Mouse (Mus musculus): Measurements from ENCODE around the gene Bag5. TPM values are rescaled to one million over a fixed set of nuclear protein-coding genes. Genes with fewer than 3 reads are reported as not detected.
"Not testable (repeated sequence)": the region's sequence is repeated elsewhere in the genome, so short reads cannot be mapped to it uniquely, and the experiment has no call there.

The Bag5 gene
- total RNA-seq, 2 experiments from 2014 or later: 5.8 to 6.1 TPM

- no peak for ATAC-seq (replicated peaks; ENCODE audit: low FRiP score, poor library complexity, severe bottlenecking)
These were observed 48.9 kb downstream of the Bag5 start for GRCm38 (mm10) chr12:111664144-111664634.

GRCm38 (mm10) chr12:111663228-111664143 is 49.6 kb downstream of the Bag5 start:
- no peak for ATAC-seq (replicated peaks; ENCODE audit: low FRiP score, poor library complexity, severe bottlenecking)

- ATAC-seq (replicated peaks; ENCODE audit: low FRiP score, poor library complexity, severe bottlenecking): not testable (repeated sequence)
These were observed 51.5 kb downstream of the Bag5 start for GRCm38 (mm10) chr12:111661554-111661953.

GRCm38 (mm10) chr12:111660628-111661027 is 52.4 kb downstream of the Bag5 start:
- no peak for ATAC-seq (replicated peaks; ENCODE audit: low FRiP score, poor library complexity, severe bottlenecking)

Other genes with a start within 250 kb of the Bag5 start
- gene Gm266, start 227.4 kb downstream of the Bag5 start, total RNA-seq (2015; ENCODE audit: low replicate concordance): not detected in 2 replicates
- gene Gm266, start 227.4 kb downstream of the Bag5 start, total RNA-seq (2017; ENCODE audit: low replicate concordance): not detected in 2 replicates
- gene Eif5, start 175.2 kb downstream of the Bag5 start, total RNA-seq (2015; ENCODE audit: low replicate concordance): 1,226 and 1,283 TPM in 2 replicates
- gene Eif5, start 175.2 kb downstream of the Bag5 start, total RNA-seq (2017; ENCODE audit: low replicate concordance): 1,807 and 1,822 TPM in 2 replicates
- gene Mark3, start 138.7 kb downstream of the Bag5 start, total RNA-seq (2015; ENCODE audit: low replicate concordance): 124 and 158 TPM in 2 replicates
- gene Mark3, start 138.7 kb downstream of the Bag5 start, total RNA-seq (2017; ENCODE audit: low replicate concordance): 138 and 180 TPM in 2 replicates
- gene Ckb, start 40.9 kb downstream of the Bag5 start, total RNA-seq (2015; ENCODE audit: low replicate concordance): 6.9 and 9.4 TPM in 2 replicates
- 3.2 and 8.5 TPM in 2 replicates for gene Ckb, start 40.9 kb downstream of the Bag5 start, total RNA-seq (2017; ENCODE audit: low replicate concordance)
- 3.1 and 5.6 TPM in 2 replicates for gene Trmt61a, start 35.2 kb downstream of the Bag5 start, total RNA-seq (2015; ENCODE audit: low replicate concordance)
- 0.84 and 3.7 TPM in 2 replicates for gene Trmt61a, start 35.2 kb downstream of the Bag5 start, total RNA-seq (2017; ENCODE audit: low replicate concordance)
- gene Apopt1, start within 50 bp of the Bag5 start, total RNA-seq (2015; ENCODE audit: low replicate concordance): 10.6 and 13.4 TPM in 2 replicates
- gene Apopt1, start within 50 bp of the Bag5 start, total RNA-seq (2017; ENCODE audit: low replicate concordance): 5.8 and 11.0 TPM in 2 replicates
- 3.8 and 13.1 TPM in 2 replicates for gene Klc1, start 45.6 kb upstream of the Bag5 start, total RNA-seq (2015; ENCODE audit: low replicate concordance)
- 12.9 and 21.9 TPM in 2 replicates for gene Klc1, start 45.6 kb upstream of the Bag5 start, total RNA-seq (2017; ENCODE audit: low replicate concordance)
- 1.7 and 1.9 TPM in 2 replicates for gene Xrcc3, start 100.6 kb upstream of the Bag5 start, total RNA-seq (2015; ENCODE audit: low replicate concordance)
- 2.0 and 5.6 TPM in 2 replicates for gene Xrcc3, start 100.6 kb upstream of the Bag5 start, total RNA-seq (2017; ENCODE audit: low replicate concordance)
- gene Zfyve21, start 100.9 kb upstream of the Bag5 start, total RNA-seq (2015; ENCODE audit: low replicate concordance): 2.5 and 3.3 TPM in 2 replicates
- gene Zfyve21, start 100.9 kb upstream of the Bag5 start, total RNA-seq (2017; ENCODE audit: low replicate concordance): 2.4 and 4.9 TPM in 2 replicates
- 8.3 and 8.6 TPM in 2 replicates for gene Ppp1r13b, start 194.9 kb upstream of the Bag5 start, total RNA-seq (2015; ENCODE audit: low replicate concordance)
- gene Ppp1r13b, start 194.9 kb upstream of the Bag5 start, total RNA-seq (2017; ENCODE audit: low replicate concordance): 13.4 and 20.5 TPM in 2 replicates

Measured in erythroblast, adult 5-6 weeks (primary cell).